Mouse (Mus musculus) mesoderm, embryonic 11.5 days (tissue): ENCODE measurements around the gene Pde3a.

Experiments used
- DNase-seq: peaks from one replicate; pipeline ENCODE4 v3.0.0-alpha.2; 2012; ENCODE audit warnings: low read depth, low spot score

Gene Pde3a

DNA sequence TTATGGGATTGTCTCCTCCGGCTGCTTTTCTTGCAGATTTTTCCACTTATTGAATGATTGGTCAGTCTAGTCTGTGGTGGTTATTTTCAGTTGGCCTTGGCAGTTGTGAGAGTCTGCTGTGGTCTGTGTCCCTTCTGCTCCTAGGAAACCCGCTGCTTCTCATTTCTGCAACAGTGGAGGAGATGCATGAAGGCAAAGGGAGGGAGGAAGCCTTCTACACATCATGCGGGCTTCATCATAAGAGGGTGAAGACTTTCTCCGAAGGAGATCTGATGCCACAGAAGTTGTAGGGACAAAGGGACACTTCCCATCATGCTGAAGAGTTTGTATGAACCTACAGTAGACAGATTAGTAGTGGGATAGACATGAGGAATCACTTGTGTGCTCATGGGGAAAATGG lies 16.2 kb downstream of the Pde3a start:
- no peak for DNase-seq

- DNase-seq: no peak
These were observed 19.0 kb downstream of the Pde3a start for GRCm38 (mm10) chr6:141267888-141268570.

DNA sequence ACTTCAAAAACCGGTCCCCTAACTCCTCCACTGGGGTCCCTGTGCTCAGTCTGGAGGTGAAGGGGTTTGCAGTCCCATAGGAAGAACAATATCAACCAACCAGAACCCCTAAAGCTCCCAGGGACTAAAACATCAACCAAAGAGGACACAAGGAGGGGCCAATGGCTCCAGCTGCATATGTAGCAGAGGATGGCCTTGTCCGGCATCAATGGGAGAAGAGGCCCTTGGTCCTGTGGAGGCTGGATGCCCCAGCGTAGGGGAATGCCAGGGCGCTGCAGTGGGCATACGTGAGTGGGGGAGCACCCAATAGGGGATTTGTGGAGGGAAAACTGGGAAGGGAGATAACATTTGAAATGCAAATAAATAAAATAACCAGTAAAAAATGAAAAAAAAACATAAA lies 19.8 kb downstream of the Pde3a start:
- DNase-seq: no peak

- DNase-seq: no peak
These were observed 22.1 kb downstream of the Pde3a start for GRCm38 (mm10) chr6:141271133-141271532.

GRCm38 (mm10) chr6:141271579-141271978 lies 22.5 kb downstream of the Pde3a start:
- DNase-seq: no peak

GRCm38 (mm10) chr6:141273685-141274084 lies 24.6 kb downstream of the Pde3a start:
- no peak for DNase-seq

- DNase-seq: no peak
These were observed 32.6 kb downstream of the Pde3a start for GRCm38 (mm10) chr6:141281685-141282084.

GRCm38 (mm10) chr6:141282796-141283195 lies 33.7 kb downstream of the Pde3a start:
- no peak for DNase-seq

GRCm38 (mm10) chr6:141291195-141291594 lies 42.1 kb downstream of the Pde3a start:
- DNase-seq: no peak

- DNase-seq: no peak
These were observed 43.9 kb downstream of the Pde3a start for GRCm38 (mm10) chr6:141292826-141293459.

DNA sequence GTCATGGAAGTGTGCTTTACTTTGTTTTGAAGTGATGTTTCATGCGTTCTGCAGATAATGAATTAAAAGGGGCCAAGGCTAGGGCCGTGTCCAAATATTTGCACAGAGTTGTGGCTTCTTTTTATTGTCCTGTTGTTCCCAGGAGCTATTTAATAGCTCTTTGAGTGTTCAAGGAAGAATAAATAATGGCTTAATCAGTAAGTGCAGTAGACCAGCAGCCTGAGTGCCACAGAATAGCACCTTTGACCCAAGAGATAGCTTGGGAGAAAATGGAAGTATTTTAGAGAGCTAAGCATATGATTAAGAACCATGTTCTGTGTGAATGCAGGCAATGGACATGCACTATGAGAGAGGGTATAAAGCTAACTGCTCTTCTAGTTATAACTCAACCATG lies 44.4 kb downstream of the Pde3a start:
- no peak for DNase-seq

DNA sequence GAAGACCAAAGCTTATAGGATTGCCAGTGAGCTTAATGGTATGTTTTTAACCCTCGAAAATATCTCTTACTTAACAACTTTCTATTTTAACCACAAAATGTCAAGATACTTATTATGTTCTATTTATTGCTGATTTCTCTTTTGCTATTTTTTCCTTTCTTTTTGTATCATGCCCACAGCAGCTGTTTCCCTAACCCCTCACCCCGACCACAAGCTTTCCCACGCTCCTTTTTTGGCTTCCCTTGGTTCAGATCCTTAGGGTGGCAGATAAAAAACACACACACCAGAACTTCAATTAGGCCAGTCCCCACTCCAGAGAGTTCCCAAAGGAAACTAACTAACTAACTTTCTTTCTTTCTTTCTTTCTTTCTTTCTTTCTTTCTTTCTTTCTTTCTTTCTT lies 46.2 kb downstream of the Pde3a start:
- no peak for DNase-seq

GRCm38 (mm10) chr6:141301750-141302748 lies 53.0 kb downstream of the Pde3a start:
- no peak for DNase-seq

DNA sequence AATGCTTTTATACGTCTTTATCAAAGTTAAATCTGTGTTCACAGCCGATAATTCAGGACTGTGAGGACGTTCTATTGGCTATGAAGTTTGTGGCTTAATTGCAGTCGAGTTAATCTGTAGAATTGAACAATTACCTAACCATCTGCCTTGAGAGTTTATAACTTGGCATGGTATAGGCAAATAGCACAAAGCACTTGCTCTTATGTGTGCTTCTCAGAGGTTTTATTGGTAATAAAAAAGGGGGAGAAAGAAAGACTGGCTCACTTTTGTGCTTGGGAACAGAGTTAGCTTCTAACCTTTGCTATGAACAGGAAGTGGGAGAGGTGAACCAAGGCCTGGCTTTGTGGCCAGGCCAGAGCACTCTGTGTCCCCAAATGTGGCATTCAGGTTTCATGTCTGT lies 53.8 kb downstream of the Pde3a start:
- no peak for DNase-seq

DNA sequence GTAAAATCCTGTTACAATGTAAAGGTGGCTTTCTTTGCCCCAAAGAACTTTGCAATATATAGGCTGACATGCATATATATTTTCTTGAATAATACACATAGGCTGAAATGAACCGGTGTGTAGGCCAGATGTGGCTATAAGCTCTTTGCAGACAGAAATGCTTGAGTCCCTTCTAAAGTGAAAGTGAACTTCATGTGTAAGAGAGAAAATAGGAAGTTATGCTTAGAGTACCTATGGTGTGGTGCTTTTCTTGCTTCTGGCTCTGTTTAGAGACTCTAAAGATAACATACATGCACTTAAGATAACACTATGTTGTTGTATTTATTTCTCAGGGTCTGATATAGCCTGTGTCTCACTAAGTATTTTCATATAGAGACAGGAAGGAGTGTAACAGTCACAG lies 58.3 kb downstream of the Pde3a start:
- DNase-seq: no peak

GRCm38 (mm10) chr6:141308451-141308850 lies 59.4 kb downstream of the Pde3a start:
- no peak for DNase-seq

DNA sequence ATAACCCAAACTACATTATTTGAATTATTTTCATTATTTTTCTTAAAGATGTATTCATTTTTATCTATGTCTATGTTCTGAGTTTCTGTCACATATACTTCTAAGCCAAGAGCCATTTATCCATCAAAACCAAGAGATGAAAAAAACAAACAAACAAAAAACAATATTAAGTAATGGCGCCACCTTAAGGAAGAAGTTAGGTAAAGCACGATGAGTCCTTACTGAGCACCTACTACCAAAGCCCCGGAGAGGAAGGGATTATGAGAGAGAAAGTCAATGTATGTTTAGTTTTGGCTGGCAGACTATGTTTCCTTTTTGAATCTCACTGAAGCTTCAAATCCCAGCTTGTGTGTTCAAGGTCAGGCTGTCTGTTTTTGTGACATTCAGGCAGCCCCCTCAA lies 60.8 kb downstream of the Pde3a start:
- no peak for DNase-seq

GRCm38 (mm10) chr6:141310351-141310750 lies 61.3 kb downstream of the Pde3a start:
- DNase-seq: no peak

DNA sequence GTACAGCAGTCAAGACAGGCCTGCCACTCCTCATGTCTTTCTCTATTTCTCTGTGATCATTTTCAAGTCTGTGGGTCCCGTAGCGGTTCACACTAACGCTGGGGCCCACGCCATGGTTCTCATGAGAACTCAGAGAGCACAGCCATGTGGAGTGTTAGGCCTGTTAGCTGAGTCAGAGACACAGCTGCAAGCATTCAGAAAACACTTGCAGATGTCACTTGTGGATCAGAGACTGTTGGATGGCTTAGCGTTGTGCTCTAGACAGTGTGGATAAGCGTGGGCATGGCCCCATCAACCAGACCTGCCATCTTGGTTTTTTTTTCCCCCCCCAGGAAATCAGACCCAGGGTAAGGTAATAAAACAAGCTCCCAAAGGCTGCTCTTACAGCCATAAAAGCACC lies 62.5 kb downstream of the Pde3a start:
- DNase-seq: no peak

GRCm38 (mm10) chr6:141313112-141313511 lies 64.0 kb downstream of the Pde3a start:
- no peak for DNase-seq

DNA sequence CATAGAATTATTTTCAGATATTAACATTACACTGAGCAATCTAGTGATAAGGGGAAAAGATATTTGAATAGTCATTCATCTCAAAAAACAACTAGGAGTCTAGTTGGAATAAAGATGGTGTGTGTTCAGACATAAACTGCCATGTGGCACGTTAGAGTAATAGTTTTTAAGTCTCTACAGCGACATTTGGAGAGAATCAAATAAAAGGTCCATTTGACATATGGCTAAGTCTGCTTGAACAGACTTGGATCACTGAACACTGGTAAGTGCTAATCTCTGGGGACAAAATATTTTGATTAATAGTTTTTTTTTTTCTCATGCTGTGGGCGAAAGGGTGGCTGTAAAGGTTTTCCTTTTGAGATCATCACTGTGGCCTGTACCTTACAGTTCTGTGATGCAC lies 69.4 kb downstream of the Pde3a start:
- no peak for DNase-seq

DNA sequence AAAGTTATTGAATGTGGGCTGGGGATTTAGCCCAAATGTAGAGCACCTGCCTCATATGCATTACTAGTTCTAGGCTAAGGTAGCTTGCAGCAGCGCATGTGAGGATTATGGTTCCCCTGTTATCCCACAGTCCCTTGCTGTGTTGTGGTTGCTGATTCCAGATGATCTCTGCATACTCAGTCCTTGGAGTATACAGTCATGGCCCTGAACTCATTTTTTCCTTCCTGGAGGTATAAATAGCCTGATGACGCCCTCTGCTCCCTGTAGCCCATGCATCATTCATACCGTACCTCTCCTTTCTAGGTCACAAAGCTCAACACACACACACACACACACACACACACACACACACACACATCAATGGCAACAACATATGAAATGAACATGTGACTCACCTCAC lies 72.2 kb downstream of the Pde3a start:
- DNase-seq: no peak
